Mouse (Mus musculus): Measurements from ENCODE around the gene Cyp27b1. TPM values are rescaled to one million over a fixed set of nuclear protein-coding genes. Genes with fewer than 3 reads are reported as not detected.

The Cyp27b1 gene
- polyA plus RNA-seq, 1 experiment from 2014 or later, result 0.28 TPM

DNA sequence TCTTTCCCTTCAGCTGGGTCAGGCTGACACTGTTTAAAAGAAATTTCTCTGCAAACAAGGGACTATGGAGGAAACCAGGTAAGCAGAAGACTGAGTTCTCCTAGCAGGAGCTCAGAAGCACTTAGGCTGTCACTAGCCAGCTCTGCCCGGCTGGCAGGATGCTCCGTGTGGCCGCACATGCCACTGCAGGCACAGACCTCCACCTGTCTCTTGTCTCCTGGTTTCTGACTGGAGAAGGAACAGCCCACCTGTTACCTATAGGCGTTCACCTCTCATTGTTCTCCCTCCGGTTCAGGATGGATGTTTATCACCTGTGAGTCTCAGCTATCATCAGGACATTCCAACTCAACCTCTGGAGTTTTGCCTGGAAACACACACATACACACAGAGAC, 35.9 kb downstream of the Cyp27b1 start:
- Histone ChIP-seq H3K27ac (replicated peaks) (no peak overlapping the region), H3K9me3 (no peaks in the 10 kb centered on the region), H3K4me2 (no peak overlapping the region), H3K27me3 (peaks cover 84% of the 10 kb centered on the region), H3K4me3 (no peak overlapping the region), H3K9ac (no peak overlapping the region), H3K36me3 (peaks cover 52% of the 10 kb centered on the region), H3K4me1 (replicated peaks) (peaks cover 41% of the 10 kb centered on the region)
- no peak for ATAC-seq (ENCODE audit: low read depth)
- WGBS, result 49% methylated on average over 5 of the region's 5 CpGs

DNA sequence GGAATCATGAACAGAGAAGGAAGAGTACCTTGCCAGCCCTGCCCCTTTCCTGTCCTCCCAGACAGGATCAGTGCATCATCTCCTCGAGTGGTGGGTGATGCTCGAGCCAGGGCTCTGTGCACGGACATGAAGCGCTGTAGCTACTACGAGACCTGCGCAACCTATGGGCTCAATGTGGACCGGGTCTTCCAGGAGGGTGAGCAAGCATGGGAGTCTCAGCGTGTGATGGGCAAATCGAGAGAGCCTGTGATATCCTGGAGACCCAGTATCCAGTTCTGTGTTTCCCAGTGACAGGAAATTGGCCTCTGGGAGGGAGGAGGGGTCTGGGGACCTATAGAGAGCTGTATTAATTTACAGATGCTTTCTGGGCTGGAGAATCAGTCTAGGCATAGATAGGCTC, 37.0 kb downstream of the Cyp27b1 start:
- H3K4me1 ChIP-seq (replicated peaks), result peaks cover 36% of the 10 kb centered on the region
- no peak overlapping the region for H3K27ac ChIP-seq (replicated peaks)
- no peak overlapping the region for H3K4me2 ChIP-seq
- H3K36me3 ChIP-seq, result peaks cover 62% of the 10 kb centered on the region
- no peaks in the 10 kb centered on the region for H3K9me3 ChIP-seq
- H3K9ac ChIP-seq, result no peak overlapping the region
- H3K4me3 ChIP-seq, result no peak overlapping the region
- 84% methylated on average over 9 of the region's 9 CpGs for WGBS
- ATAC-seq (ENCODE audit: low read depth), result no peak
- H3K27me3 ChIP-seq, result peaks cover 91% of the 10 kb centered on the region

DNA sequence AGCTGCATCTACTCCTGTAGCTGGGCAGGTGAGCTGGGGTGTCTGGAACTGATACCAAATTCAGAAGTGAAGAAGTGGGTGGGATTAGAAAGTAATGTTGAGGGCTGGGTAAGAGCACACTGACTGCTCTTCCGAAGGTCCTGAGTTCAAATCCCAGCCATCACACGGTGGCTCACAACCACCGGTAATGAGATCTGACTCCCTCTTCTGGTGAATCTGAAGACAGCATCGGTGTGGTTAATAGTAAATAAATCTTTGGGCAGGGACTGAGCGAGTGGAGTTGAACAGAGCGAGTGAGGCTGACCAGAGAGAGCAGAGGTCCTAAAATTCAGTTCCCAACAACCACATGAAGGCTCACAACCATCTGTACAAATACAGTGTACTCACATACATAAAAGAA, 37.6 kb downstream of the Cyp27b1 start:
- H3K9ac ChIP-seq, result no peak overlapping the region
- H3K9me3 ChIP-seq, result no peaks in the 10 kb centered on the region
- peaks cover 91% of the 10 kb centered on the region for H3K27me3 ChIP-seq
- H3K27ac ChIP-seq (replicated peaks), result no peak overlapping the region
- 60% methylated on average over 6 of the region's 6 CpGs for WGBS
- no peak overlapping the region for H3K4me3 ChIP-seq
- H3K36me3 ChIP-seq, result peaks cover 67% of the 10 kb centered on the region
- H3K4me2 ChIP-seq, result no peak overlapping the region
- no peak for ATAC-seq (ENCODE audit: low read depth)
- peaks cover 34% of the 10 kb centered on the region for H3K4me1 ChIP-seq (replicated peaks)

DNA sequence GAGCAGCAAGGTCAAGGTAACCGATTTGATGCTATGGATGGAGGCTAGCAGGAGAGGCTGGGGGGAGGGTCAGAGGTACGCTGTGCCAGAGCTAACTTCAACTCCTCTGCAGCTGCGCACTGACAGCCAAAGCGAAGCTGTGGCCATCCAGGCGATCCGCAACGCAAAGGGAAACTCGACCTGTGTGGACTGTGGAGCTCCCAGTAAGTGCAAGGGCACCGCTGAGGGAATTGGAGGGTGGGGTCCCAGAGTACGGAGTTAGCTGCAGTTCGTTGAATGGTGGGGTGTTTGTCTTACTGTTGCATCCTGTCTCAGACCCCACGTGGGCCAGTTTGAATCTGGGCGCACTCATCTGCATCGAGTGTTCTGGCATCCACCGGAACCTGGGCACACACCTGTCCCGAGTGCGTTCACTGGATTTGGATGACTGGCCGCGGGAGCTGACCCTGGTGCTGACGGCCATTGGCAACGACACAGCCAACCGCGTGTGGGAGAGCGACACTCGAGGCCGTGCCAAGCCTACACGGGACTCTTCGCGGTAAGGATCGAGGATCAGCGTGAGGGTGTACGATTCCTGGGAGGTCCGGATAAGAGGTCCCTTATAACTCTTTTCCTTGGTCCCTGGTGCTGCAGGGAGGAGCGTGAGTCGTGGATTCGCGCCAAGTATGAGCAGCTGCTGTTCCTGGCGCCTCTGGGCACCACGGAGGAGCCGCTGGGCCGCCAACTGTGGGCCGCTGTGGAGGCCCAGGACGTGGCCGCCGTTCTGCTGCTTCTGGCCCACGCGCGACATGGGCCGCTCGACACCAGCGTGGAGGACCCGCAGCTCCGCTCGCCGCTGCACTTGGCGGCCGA, 42.7 kb downstream of the Cyp27b1 start:
- Histone ChIP-seq H3K4me1 (replicated peaks) (peaks cover 38% of the 10 kb centered on the region), H3K4me3 (peak overlapping the region; percentile 25), H3K27me3 (peaks cover 77% of the 10 kb centered on the region), H3K27ac (replicated peaks) (no peak overlapping the region), H3K9me3 (no peaks in the 10 kb centered on the region), H3K36me3 (peaks cover 64% of the 10 kb centered on the region), H3K9ac (peak overlapping the region; percentile 52), H3K4me2 (peak overlapping the region; percentile 49)
- 6% methylated on average over 57 of the region's 57 CpGs for WGBS
- peak; percentile 45 for ATAC-seq (ENCODE audit: low read depth)

DNA sequence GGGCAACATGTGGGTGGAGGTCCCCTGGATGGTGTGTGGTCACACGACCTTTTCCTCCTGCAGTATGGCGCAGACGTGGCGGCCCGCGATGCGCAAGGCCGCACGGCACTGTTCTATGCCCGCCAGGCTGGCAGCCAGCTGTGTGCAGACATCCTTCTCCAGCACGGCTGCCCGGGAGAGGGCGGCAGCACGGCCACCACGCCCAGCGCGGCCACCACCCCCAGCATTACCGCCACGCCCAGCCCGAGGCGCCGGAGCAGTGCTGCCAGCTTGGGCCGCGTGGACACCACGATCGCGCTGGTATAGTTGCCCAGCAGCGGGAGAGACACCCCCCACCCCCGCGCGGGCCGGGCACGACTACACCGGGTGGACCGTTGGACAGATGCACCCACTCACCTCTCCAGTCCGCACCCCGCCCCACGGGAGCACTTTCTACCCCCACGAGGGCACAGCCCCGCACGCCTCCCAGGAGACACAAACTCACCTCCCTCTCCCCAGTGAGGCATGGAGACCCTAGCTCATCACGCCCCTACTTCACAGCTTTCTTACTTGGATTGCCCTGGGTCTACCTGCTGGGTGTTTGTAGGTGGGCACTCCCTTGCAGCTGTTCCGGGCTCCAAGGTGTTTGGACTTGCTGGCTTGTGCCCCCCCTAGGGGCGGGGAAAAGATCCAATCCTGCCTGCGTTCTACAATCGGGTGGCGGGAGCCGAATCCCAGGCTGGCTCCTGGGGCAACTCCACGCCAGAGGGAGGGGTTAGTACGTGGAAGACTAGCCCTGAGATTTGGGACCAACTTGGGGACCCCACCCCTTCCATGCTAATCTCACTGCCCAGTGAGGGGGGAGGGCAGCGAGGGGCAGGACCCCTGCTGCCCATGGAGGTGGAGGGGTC, 43.7 kb downstream of the Cyp27b1 start:
- H3K9ac ChIP-seq, result peak overlapping the region; percentile 52
- peak; percentile 36 for ATAC-seq (ENCODE audit: low read depth)
- H3K4me3 ChIP-seq, result peak overlapping the region; percentile 25
- no peak overlapping the region for H3K27ac ChIP-seq (replicated peaks)
- peaks cover 71% of the 10 kb centered on the region for H3K36me3 ChIP-seq
- 13% methylated on average over 47 of the region's 51 CpGs for WGBS
- no peaks in the 10 kb centered on the region for H3K9me3 ChIP-seq
- H3K27me3 ChIP-seq, result peaks cover 71% of the 10 kb centered on the region
- peak overlapping the region; percentile 49 for H3K4me2 ChIP-seq
- peaks cover 38% of the 10 kb centered on the region for H3K4me1 ChIP-seq (replicated peaks)

DNA sequence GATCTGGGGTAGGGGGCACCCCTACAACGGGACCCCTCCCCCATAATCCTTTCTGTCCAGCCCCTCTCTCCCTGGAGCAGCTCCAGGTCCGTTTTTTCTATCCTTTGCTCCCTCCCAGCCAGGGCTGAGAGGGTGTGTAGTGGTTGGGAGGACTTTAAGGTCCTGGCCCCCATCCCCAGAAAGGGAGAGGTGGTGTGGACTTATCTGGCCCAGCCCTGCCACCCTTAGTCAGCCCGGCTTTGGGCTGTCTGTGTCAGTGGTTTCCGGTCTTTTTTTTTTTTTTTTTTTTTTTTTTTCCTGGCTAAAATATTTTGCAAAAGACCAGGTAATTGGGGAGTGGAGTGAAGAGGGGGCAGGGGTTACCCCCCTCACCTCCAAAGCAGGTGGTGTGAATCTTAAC, 44.7 kb downstream of the Cyp27b1 start:
- no peak for ATAC-seq (ENCODE audit: low read depth)

DNA sequence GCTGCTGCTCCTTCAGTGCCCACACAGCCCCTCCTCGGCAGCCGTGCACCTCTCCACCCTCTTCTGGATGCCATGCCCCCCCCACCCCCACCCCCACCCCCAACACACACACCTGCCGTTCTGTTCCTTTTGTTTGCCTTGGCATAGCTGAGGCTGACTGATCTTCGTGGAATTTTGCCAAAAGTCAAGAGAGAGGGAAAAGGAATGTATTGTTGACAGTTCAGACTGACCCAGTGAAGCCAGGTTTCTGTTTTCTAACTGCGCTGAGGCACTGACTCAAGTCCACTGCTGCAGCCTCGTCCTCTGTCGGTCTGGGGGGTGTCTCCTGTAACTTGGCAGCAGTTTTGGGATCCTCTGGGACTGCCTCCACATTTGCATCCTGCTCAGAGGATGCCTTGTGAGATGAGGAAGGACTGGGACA, 46.3 kb downstream of the Cyp27b1 start:
- no peaks in the 10 kb centered on the region for H3K9me3 ChIP-seq
- H3K36me3 ChIP-seq, result peaks cover 73% of the 10 kb centered on the region
- 43% methylated on average over 7 of the region's 7 CpGs for WGBS
- no peak overlapping the region for H3K4me2 ChIP-seq
- ATAC-seq (ENCODE audit: low read depth), result no peak
- peaks cover 45% of the 10 kb centered on the region for H3K27me3 ChIP-seq
- H3K4me3 ChIP-seq, result no peak overlapping the region
- H3K9ac ChIP-seq, result no peak overlapping the region
- peaks cover 38% of the 10 kb centered on the region for H3K4me1 ChIP-seq (replicated peaks)
- peak overlapping the region; percentile 54; the same call in 1 of the 2 replicates for H3K27ac ChIP-seq (replicated peaks)

More for the DNA sequence above, 44.7 kb downstream of the Cyp27b1 start:
- Histone ChIP-seq H3K27ac (replicated peaks) (no peak overlapping the region), H3K36me3 (peaks cover 71% of the 10 kb centered on the region), H3K9me3 (no peaks in the 10 kb centered on the region), H3K4me2 (no peak overlapping the region), H3K9ac (no peak overlapping the region), H3K27me3 (peaks cover 61% of the 10 kb centered on the region), H3K4me3 (no peak overlapping the region), H3K4me1 (replicated peaks) (peaks cover 38% of the 10 kb centered on the region)
- WGBS, result 53% methylated on average over 4 of the region's 4 CpGs

DNA sequence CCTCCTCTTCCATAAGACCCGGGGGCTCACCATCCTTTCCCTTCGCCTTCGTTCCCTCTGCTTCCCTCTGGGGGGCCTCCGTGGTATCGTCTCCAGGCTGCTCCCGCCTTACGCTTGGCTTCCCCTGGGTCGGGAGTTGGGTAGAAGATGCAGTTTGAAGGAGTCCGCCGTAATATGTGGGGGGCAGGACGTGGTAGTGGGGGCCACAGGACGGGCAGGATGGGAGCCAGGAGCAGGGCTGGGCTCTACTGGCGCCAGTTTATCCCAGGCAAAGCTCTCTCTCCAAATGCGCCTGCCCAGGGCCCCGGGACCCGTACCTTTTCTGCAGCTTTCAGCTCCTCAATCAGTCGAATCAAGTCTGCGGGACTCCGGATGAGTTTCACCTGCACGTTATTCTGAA, 50.5 kb downstream of the Cyp27b1 start:
- no peak overlapping the region for H3K4me3 ChIP-seq
- H3K36me3 ChIP-seq, result peaks cover 80% of the 10 kb centered on the region
- peaks cover 3% of the 10 kb centered on the region; the same call in 1 of the 2 replicates for H3K27me3 ChIP-seq
- no peak overlapping the region for H3K9ac ChIP-seq
- H3K27ac ChIP-seq (replicated peaks), result no peak overlapping the region
- H3K4me2 ChIP-seq, result no peak overlapping the region
- H3K9me3 ChIP-seq, result no peaks in the 10 kb centered on the region
- 79% methylated on average over 20 of the region's 20 CpGs for WGBS
- H3K4me1 ChIP-seq (replicated peaks), result peaks cover 17% of the 10 kb centered on the region
- no peak for ATAC-seq (ENCODE audit: low read depth)

DNA sequence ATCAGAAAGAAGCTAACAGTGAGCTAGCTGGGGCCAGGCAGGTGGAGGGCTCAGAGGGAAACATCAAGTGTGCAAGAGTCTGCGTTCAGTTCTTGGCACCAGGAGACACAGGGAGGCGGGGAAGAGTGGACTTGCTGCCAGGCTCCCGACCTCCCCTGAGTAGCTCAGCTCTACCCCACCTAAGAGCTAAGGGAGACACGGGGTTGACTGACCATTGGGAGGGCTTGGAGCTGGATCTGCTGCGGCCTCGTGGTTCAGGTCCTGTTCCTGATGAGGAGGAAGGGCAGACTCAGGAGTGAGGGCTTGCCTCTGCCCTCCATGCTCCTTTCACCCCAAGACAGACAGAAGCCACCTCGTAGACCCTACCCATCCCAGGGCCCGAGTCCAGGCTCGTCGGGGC, 51.1 kb downstream of the Cyp27b1 start:
- WGBS, result 90% methylated on average over 10 of the region's 10 CpGs
- Histone ChIP-seq H3K27ac (replicated peaks) (no peak overlapping the region), H3K9ac (no peak overlapping the region), H3K27me3 (no peaks in the 10 kb centered on the region), H3K36me3 (peaks cover 85% of the 10 kb centered on the region), H3K9me3 (no peaks in the 10 kb centered on the region), H3K4me3 (no peak overlapping the region), H3K4me1 (replicated peaks) (peaks cover 10% of the 10 kb centered on the region), H3K4me2 (no peak overlapping the region)
- no peak for ATAC-seq (ENCODE audit: low read depth)

DNA sequence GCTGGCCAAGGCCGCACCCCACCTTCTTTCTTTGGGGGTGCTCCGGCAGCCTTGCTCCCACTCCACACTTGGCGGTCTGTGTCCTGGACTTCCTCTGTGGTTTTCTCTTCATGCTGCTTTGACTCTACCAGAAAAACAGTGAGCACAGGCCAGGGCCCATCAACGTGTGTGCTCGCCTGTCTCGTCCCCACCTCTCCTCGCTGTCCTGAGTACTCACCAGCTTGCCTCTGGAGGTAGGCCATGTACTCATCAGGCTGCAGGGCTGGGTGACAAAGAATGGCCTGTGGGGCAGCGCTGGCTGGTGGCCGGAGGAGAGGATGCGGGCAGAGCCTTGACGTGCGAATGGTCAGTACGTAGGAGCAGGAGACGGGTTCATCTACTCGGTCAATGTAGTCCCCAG, 51.8 kb downstream of the Cyp27b1 start:
- Histone ChIP-seq H3K4me2 (no peak overlapping the region), H3K9me3 (no peaks in the 10 kb centered on the region), H3K4me3 (no peak overlapping the region), H3K4me1 (replicated peaks) (peaks cover 4% of the 10 kb centered on the region; the same call in 1 of the 2 replicates), H3K36me3 (peaks cover 86% of the 10 kb centered on the region), H3K9ac (no peak overlapping the region), H3K27ac (replicated peaks) (no peak overlapping the region), H3K27me3 (no peaks in the 10 kb centered on the region)
- 93% methylated on average over 15 of the region's 15 CpGs for WGBS
- ATAC-seq (ENCODE audit: low read depth), result no peak

DNA sequence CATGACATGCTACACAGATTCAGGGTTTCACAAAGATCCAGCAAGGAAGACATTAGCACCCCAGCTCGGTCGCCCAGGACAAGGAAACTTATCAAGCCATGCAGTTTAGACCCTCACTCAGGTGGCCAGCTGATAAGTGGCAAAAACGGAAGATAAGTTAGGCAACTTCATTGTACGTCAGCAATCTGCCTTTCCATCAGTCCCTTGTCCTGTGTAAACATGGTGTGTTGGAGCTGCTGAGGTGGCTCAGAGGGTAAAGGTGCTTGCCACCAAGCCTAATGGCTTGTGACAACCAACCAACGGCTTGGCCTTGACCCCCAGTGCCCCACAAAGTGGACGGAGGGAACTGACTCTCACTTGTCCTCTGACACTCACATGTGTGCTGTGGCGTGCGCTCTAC, 52.4 kb downstream of the Cyp27b1 start:
- peaks cover 86% of the 10 kb centered on the region for H3K36me3 ChIP-seq
- H3K4me3 ChIP-seq, result no peak overlapping the region
- H3K9me3 ChIP-seq, result no peaks in the 10 kb centered on the region
- 90% methylated on average over 8 of the region's 8 CpGs for WGBS
- no peak overlapping the region for H3K27ac ChIP-seq (replicated peaks)
- no peak overlapping the region for H3K4me2 ChIP-seq
- no peak overlapping the region for H3K9ac ChIP-seq
- H3K27me3 ChIP-seq, result no peaks in the 10 kb centered on the region
- no peaks in the 10 kb centered on the region for H3K4me1 ChIP-seq (replicated peaks)
- ATAC-seq (ENCODE audit: low read depth), result no peak

DNA sequence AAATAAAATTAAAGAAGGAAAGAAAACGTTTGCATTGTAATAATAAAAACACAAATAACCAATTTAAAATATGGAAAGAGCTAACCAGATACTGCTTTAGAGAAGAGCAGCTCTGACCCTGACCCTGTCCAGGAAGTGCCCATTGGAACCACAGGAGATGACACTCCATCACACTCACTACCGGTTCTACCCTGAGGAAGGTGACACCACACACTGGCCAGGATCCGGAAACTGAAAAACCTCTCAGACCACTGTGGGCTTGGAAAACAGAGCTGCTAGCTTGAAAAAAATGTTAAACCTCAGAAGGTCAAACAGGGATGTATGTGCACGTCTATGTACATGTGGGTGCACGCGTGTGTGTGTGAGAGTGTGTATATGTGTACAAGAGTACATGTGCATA, 53.1 kb downstream of the Cyp27b1 start:
- Histone ChIP-seq H3K27ac (replicated peaks) (no peak overlapping the region), H3K36me3 (peaks cover 83% of the 10 kb centered on the region), H3K27me3 (no peaks in the 10 kb centered on the region), H3K4me1 (replicated peaks) (no peaks in the 10 kb centered on the region), H3K9me3 (no peaks in the 10 kb centered on the region), H3K4me3 (no peak overlapping the region), H3K9ac (no peak overlapping the region), H3K4me2 (no peak overlapping the region)
- 90% methylated on average over 6 of the region's 6 CpGs for WGBS
- ATAC-seq (ENCODE audit: low read depth), result no peak
